Mouse (Mus musculus) spleen, adult 12 weeks (tissue): ENCODE measurements around the gene Ntsr1.

Experiments used
- DNase-seq: peaks from one replicate; pipeline ENCODE4 v3.0.0; 2022; ENCODE audit warnings: low spot score

Ntsr1 gene

DNA sequence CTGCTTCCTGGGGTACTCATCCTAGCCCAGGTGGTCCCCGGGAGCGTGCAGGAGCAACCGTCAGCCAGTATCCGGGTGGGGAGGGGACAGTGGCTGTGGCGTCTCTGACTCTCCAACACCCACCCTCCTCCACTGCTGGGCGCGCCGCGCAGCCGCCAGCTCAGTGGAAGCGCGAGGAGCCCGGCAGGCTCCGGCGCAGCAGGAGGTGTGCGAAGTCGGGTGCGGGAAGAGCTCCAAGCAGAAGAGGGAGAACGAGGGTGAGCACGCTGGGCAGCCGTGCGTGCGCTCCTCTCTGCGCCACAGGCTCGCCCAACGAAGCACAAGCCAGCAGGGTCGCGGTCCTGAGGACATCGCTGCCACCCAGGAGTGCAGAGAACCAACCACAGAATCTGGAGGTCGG is at the start of gene Ntsr1:
Ntsr1 (plus strand) TSS at position 236 of the 400 bp plus-strand sequence.
- no peak for DNase-seq

DNA sequence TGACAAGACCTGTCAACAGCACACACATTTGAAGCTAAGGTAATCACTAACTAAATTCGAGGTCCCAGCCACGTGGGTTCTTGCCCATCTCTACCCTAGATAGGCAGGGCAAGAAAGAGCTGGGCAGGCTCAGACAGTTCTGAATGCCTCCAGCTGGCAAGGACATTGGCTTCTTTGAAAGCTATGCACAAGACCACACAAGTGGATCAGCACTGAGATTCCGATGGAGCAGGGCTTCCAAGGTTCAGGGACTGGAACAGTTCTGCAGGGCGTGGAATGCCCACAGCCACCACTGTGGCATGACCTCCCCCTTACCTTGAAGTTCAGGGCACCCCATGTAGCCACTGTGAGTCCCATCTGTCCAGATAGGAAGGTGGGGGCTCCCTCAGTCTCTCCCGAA is 49.2 kb upstream of the Ntsr1 start:
- DNase-seq, result no peak

- peak; percentile 74 for DNase-seq
Observed at GRCm38 (mm10) chr2:180455723-180456698, 43.8 kb upstream of the Ntsr1 start, which contains the start of gene Slco4a1. Gene Slco4a1 (plus strand): TSS chr2:180456245.

DNA sequence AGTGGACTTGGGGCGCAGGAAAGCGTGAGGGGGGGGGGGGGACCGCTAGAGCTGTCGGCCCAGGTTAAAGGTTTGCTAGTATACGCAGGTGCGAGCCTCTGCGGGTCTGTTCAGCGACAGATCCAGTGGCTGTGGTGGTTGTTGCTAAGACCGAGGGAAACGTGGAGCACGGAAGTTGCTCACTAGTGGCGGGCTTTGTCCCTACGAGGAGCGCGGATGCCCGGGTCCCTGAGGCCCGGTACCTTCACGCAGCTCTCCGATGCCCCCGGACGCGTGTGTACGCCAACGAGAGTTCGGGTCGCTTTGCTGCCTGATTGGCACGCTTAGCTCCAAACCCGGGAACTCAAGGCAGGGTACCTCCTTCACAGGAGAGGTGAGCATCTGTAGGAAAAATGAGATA is 43.1 kb upstream of the Ntsr1 start:
- no peak for DNase-seq

DNA sequence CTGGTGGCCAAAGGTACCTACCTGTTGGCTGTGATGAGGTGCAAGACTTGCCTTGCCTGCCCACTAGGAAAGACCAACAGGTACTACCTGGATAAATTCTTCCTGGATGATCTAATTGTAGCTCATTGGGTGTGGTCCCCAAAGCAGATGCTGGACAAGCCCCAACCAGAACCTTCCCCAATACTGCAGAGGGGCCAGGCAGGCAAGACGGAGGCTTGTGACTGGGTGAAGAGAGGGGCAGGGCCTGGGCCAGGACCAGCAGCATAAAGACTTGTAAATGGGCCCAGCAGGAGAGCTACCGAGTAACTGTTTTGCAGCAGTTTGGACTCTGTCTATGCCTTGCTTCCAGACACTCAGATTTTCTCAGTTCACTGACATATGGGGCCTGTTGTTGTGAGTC is 42.1 kb upstream of the Ntsr1 start:
- DNase-seq, result no peak

- no peak for DNase-seq
Observed at GRCm38 (mm10) chr2:180459437-180459836, 40.3 kb upstream of the Ntsr1 start.

DNA sequence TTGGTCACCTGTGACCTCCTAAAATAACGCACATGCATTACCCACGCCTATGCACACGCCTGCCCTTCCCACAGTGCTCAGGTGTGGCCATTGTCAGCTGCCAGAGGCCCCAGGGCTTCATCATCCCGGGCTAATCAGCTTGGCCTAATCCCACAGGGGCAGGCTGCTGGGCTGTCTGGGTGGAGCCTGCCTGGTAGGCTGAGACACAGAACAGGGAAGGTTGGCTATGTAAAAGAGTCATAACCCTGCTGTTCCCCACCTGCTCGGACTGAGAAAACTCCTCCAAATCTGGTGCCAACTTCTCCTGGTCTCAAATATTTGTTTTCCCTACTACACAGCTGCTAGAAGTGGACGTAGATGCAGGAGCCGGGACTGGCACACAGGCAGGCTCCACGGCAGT is 39.0 kb upstream of the Ntsr1 start:
- DNase-seq, result no peak

- DNase-seq, result no peak
Observed at GRCm38 (mm10) chr2:180462593-180462992, 37.2 kb upstream of the Ntsr1 start.

DNA sequence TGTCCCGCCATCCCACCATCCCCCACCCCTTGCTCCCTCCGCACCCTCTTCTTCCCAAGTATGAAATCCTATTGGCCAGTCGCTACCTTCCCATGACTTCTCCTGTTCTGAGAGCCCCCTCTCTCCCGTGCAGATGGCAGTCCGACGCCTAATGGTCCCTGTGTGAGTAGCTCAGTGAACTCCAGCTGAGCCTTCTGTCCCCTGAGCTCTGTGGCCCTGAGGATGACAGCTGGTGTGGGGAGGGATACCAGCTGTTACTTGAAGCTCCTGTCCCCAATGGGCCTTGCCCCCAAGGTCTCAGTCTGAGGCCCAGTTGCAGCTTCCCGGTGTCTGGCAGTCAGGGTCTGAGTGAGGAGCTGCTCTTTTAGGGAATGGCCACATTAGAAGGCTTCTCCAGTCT is 33.3 kb upstream of the Ntsr1 start:
- no peak for DNase-seq

DNA sequence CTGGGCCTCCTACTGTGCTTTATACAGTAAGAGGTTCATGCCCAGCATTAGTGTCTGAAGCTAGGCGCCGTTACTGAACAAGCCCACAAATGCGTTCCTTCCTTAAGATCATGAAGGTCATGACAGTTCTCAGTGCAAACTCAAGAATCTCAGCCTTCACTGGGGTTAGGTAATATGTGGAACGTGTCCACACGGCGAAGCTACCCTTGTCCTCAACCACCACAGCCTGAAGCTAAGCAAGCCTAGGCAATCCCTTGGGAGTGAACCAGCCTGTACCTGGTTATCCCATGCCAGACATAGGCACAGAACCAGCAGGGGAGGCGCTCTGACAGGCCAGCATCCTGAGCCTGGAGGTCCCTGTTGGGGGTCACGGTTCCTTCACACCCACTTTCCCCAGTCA is 30.9 kb upstream of the Ntsr1 start:
- DNase-seq, result no peak

DNA sequence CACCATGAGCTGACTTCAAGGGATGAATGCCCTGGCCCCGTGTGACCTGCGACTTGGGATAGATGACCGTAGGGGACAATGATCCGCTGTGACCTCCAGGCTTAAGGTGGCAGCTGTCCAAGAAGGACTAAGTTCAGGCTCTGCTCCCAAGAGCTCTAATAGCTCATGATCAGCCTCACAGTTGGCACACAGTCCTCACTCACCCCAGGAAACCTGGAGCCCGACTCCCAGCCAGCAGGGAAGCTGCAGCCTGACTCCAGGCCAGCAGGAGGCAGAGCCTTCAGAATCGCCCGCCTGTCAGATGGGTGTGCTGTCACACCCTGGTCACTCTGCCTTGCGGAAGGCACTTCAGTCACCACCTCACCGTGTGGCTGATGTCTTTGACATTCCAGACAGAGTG is 30.0 kb upstream of the Ntsr1 start:
- no peak for DNase-seq

- DNase-seq, result no peak
Observed at GRCm38 (mm10) chr2:180472306-180473079, 27.3 kb upstream of the Ntsr1 start.

DNA sequence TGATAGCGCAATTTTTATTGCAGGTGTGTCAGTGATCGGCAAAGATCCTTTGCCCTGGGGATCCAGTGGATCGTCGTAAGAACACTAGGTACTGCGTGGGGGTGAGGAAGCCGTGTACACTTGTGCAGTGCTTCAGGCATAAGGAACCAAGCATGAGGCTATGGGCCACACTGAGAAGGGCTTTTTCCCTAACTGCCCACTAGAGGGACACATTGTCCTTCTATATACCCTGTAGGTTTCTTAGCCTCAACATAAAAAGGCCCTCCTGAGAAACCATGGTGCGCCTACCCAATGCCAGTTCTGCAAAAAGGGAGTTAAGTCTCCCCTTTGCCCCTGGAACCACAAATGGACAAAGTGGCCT is 26.7 kb upstream of the Ntsr1 start:
- DNase-seq, result no peak

DNA sequence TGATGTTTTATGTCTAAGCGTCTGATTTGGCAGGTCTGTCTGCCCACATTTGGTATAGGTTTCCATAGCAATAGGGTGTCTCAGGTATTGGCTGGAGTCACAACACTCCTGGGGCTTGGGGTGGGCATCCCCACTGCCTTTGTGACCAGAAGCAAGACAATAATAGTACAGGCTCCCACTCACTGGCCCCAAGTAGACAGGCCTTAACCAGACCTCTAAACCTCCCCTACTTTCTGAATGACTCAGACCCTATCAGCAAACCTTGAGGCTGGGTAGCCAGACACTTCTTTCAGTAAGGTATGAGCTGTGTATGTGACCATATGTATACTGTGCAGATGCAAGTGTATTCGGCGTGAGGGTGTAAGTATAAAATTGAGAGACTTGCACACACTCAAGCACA is 24.9 kb upstream of the Ntsr1 start:
- no peak for DNase-seq

DNA sequence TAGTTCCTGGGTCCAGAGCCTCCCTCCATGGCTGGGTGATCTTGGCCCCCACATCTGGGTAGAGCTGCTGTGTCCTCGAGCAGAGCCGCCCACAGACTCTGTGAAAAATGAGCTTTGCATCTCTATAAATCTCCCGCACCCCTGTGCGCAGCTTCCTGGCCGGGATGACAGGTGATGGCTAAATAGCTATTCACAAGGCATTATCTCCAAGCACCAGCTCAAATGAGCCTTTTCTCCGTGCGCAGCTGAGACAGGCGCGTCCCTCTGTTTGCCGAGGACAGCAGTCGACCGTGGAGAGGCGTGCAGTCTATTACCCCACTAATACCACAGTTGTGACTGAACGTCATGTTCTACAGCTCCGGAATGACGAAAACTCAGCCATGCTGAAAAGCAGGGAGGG is 17.5 kb upstream of the Ntsr1 start:
- no peak for DNase-seq

GRCm38 (mm10) chr2:180484882-180485281 is 14.9 kb upstream of the Ntsr1 start:
- DNase-seq, result no peak

GRCm38 (mm10) chr2:180485306-180485705 is 14.5 kb upstream of the Ntsr1 start:
- DNase-seq, result no peak

GRCm38 (mm10) chr2:180488210-180488751 is 11.5 kb upstream of the Ntsr1 start:
- DNase-seq, result no peak

DNA sequence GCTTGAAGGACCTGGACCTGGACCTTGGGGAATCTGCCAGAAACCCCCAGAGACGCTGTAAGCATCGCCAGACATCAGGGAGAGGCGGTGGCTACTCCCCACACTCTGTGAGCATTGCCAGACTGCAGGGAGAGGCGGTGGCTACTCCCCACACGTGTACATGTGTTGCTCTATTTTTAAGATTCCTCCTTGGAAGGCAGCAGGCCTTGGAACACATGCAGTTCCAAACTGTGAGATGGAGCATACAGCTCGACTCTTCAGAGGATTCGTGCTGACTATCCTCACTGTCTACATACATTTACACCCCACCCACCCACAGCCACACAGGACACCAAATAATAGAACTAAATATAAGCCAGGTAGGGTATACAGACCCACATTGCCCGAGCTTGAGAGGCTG is 3.9 kb upstream of the Ntsr1 start:
- no peak for DNase-seq

DNA sequence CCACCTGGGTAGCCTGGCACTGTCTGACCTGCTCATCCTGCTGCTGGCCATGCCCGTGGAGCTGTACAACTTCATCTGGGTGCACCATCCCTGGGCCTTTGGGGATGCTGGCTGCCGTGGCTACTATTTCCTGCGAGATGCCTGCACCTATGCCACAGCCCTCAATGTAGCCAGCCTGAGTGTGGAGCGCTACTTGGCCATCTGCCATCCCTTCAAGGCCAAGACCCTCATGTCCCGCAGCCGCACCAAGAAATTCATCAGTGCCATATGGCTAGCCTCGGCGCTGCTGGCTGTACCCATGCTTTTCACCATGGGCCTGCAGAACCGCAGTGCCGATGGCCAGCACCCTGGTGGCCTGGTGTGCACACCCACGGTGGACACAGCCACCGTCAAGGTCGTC is 950 bp downstream of the Ntsr1 start:
- no peak for DNase-seq

GRCm38 (mm10) chr2:180501217-180501967 is 1.6 kb downstream of the Ntsr1 start:
- no peak for DNase-seq

- DNase-seq, result no peak
Observed at GRCm38 (mm10) chr2:180506281-180506680, 6.5 kb downstream of the Ntsr1 start.
